Mouse (Mus musculus): ENCODE measurements around the gene Lyplal1.

Lyplal1 gene

GRCm38 (mm10) chr1:186041841-186042240 is 75.3 kb downstream of the Lyplal1 start:
- peak; percentile 71 for DNase-seq (ENCODE audit: low read depth, low spot score)
